Mouse (Mus musculus): ENCODE measurements around the gene Fap. TPM values are rescaled to one million over a fixed set of nuclear protein-coding genes. Genes with fewer than 3 reads are reported as not detected.

The Fap gene
- polyA plus RNA-seq (2015; fragmentation: Nextera tagmentation; extraction: Ambion mirVana) = 1.6 TPM in 2 replicates

DNA sequence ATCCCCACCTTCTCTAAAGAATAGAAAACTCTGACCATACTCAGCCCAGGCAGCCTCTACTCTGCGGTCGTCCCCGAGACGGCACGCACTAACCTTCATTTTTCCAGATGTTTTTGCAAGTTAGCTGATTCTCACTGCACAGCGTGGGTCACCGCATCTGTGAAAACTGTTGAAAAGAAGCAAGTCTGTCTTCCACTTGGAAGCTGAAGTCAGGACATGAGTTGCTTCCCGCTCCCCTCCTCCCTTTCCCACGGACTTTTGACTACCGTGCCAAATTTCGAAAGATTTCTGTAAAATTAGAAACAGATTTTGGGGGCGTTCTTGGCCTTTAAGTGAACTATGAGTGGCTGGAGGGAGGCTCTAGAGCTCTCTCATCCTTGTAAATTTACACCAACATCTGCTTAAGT is at the start of gene Fap:
Gene Fap (minus strand): TSS at position 323 of the 407 bp plus-strand sequence.

DNA sequence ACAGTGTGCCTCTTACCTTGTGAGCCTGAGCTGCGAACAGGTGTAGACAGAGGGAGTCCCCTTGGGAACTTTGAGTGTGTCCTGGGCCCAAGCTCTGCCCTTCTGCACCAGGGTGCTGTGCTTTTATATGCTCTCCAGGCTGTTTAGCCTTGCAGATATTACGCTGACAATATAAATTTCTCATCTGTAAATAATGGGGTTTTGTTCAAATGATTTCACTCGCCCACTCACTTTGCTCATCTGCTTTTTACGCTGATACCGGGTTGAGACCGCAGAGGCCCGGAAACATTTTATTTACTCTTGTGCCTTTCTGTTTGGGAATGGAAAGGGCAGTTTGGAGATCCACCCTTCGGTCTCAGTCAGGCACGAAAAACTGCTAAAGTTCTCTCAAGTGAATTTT is 90.3 kb downstream of the Fap start, which contains the start of gene Gcg:
Gene Gcg (minus strand): TSS at position 101 of the 400 bp plus-strand sequence.

Other genes starting within 250 kb of the Fap start
- 5.8 and 5.9 TPM in 2 replicates for gene Dpp4, start 161.8 kb downstream of the Fap start, polyA plus RNA-seq (2015; fragmentation: Nextera tagmentation; extraction: Ambion mirVana)
- gene Gcg, start 90.4 kb downstream of the Fap start, polyA plus RNA-seq (2015; fragmentation: Nextera tagmentation; extraction: Ambion mirVana) = not detected in 2 replicates
- 4.1 and 4.8 TPM in 2 replicates for gene Ifih1, start 72.2 kb upstream of the Fap start, polyA plus RNA-seq (2015; fragmentation: Nextera tagmentation; extraction: Ambion mirVana)
- 1.8 TPM in 2 replicates for gene Gca, start 90.2 kb upstream of the Fap start, polyA plus RNA-seq (2015; fragmentation: Nextera tagmentation; extraction: Ambion mirVana)